Mouse (Mus musculus) erythroblast, embryonic 14.5 days (primary cell): ENCODE data around the gene Gatad2a. TPM values are rescaled to one million over a fixed set of nuclear protein-coding genes. Genes with fewer than 3 reads are reported as not detected.
"Not testable (repeated sequence)": the region's sequence is repeated elsewhere in the genome, so short reads cannot be mapped to it uniquely, and the experiment has no call there.

Experiments
- H3K27me3 ChIP-seq: 2 replicates; pipeline ENCODE4 v1.6.1; 2012; ENCODE audit warnings: inconsistent platforms; ENCODE audit not compliant: control insufficient read depth
- H3K36me3 ChIP-seq: 2 replicates; pipeline ENCODE4 v1.6.1; 2012; ENCODE audit warnings: mild to moderate bottlenecking, inconsistent platforms; ENCODE audit not compliant: control insufficient read depth
- H3K4me1 ChIP-seq: 2 replicates; pipeline ENCODE4 v1.6.1; 2012; ENCODE audit warnings: inconsistent platforms; ENCODE audit not compliant: control insufficient read depth
- H3K4me3 ChIP-seq: replicated peaks from 2 replicates; pipeline ENCODE3; 2012; ENCODE audit warnings: moderate library complexity, mild to moderate bottlenecking, inconsistent platforms
- H3K9me3 ChIP-seq: 2 replicates; pipeline ENCODE4 v1.6.1; 2012; ENCODE audit warnings: low read length, inconsistent platforms, mixed read lengths; ENCODE audit not compliant: control insufficient read depth
- GATA1 ChIP-seq: IDR thresholded peaks from 2 replicates; pipeline ENCODE4 v1.6.1; 2012; ENCODE audit warnings: low read length, inconsistent platforms, mixed read lengths
- TAL1 ChIP-seq: IDR thresholded peaks from 3 replicates; pipeline ENCODE4 v1.6.1; 2012; ENCODE audit warnings: low read length, inconsistent platforms, mixed read lengths
- polyA plus RNA-seq: library from polyadenylated mRNA; stranded (reverse); fragments of >175 nt; gene quantifications from 2 replicates; pipeline ENCODE4 v1.2.3, GENCODE M21; 2012

Gatad2a gene
- polyA plus RNA-seq, 1 experiment: 5.9 TPM

- Histone ChIP-seq H3K4me3 (no peak overlapping the region), H3K9me3 (no peaks in the 10 kb centered on the region), H3K4me1 (peaks cover 25% of the 10 kb centered on the region), H3K36me3 (peaks cover 31% of the 10 kb centered on the region), H3K27me3 (no peaks in the 10 kb centered on the region)
- TF ChIP-seq GATA1: no peak
- no peak for TF ChIP-seq TAL1
These were observed 41.5 kb downstream of the Gatad2a start for GRCm38 (mm10) chr8:69954642-69955041.

GRCm38 (mm10) chr8:69954213-69954612 is 42.0 kb downstream of the Gatad2a start:
- peaks cover 22% of the 10 kb centered on the region for H3K4me1 ChIP-seq
- no peaks in the 10 kb centered on the region for H3K27me3 ChIP-seq
- no peaks in the 10 kb centered on the region for H3K9me3 ChIP-seq
- peaks cover 32% of the 10 kb centered on the region for H3K36me3 ChIP-seq
- H3K4me3 ChIP-seq: no peak overlapping the region
- TF ChIP-seq TAL1: no peak
- no peak for TF ChIP-seq GATA1

GRCm38 (mm10) chr8:69950300-69950699 is 45.9 kb downstream of the Gatad2a start:
- H3K9me3 ChIP-seq: no peaks in the 10 kb centered on the region
- H3K36me3 ChIP-seq: peaks cover 61% of the 10 kb centered on the region
- H3K4me3 ChIP-seq: no peak overlapping the region
- peaks cover 13% of the 10 kb centered on the region for H3K4me1 ChIP-seq
- TF ChIP-seq GATA1: no peak
- TF ChIP-seq TAL1: no peak
- H3K27me3 ChIP-seq: no peaks in the 10 kb centered on the region

GRCm38 (mm10) chr8:69942495-69942894 is 53.7 kb downstream of the Gatad2a start:
- H3K4me1 ChIP-seq: peaks cover 33% of the 10 kb centered on the region
- H3K9me3 ChIP-seq, H3K27me3 ChIP-seq, H3K4me3 ChIP-seq: not testable (repeated sequence)
- H3K36me3 ChIP-seq: peaks cover 67% of the 10 kb centered on the region

- H3K27me3 ChIP-seq: no peaks in the 10 kb centered on the region
- peaks cover 40% of the 10 kb centered on the region for H3K4me1 ChIP-seq
- no peak overlapping the region for H3K4me3 ChIP-seq
- peaks cover 66% of the 10 kb centered on the region for H3K36me3 ChIP-seq
- no peak for TF ChIP-seq TAL1
- TF ChIP-seq GATA1: no peak
- no peaks in the 10 kb centered on the region for H3K9me3 ChIP-seq
These were observed 55.8 kb downstream of the Gatad2a start for GRCm38 (mm10) chr8:69940386-69940785.

- H3K36me3 ChIP-seq: peaks cover 70% of the 10 kb centered on the region
- H3K4me3 ChIP-seq: no peak overlapping the region
- no peak for TF ChIP-seq TAL1
- no peak for TF ChIP-seq GATA1
- H3K9me3 ChIP-seq: no peaks in the 10 kb centered on the region
- H3K4me1 ChIP-seq: peaks cover 38% of the 10 kb centered on the region
- no peaks in the 10 kb centered on the region for H3K27me3 ChIP-seq
These were observed 56.6 kb downstream of the Gatad2a start for GRCm38 (mm10) chr8:69939633-69940032.

GRCm38 (mm10) chr8:69938245-69938982 is 57.8 kb downstream of the Gatad2a start:
- TF ChIP-seq TAL1: no peak
- no peak for TF ChIP-seq GATA1
- H3K36me3 ChIP-seq: peaks cover 72% of the 10 kb centered on the region

GRCm38 (mm10) chr8:69937466-69937865 is 58.7 kb downstream of the Gatad2a start:
- Histone ChIP-seq H3K27me3 (no peaks in the 10 kb centered on the region), H3K9me3 (no peaks in the 10 kb centered on the region), H3K36me3 (peaks cover 74% of the 10 kb centered on the region), H3K4me3 (no peak overlapping the region), H3K4me1 (peaks cover 28% of the 10 kb centered on the region)
- TF ChIP-seq TAL1 (no peak), GATA1 (no peak)

More at GRCm38 (mm10) chr8:69938245-69938982, 57.8 kb downstream of the Gatad2a start:
- Histone ChIP-seq H3K4me3 (no peak overlapping the region), H3K4me1 (peaks cover 32% of the 10 kb centered on the region), H3K9me3 (no peaks in the 10 kb centered on the region), H3K27me3 (no peaks in the 10 kb centered on the region)

- Histone ChIP-seq H3K4me1 (peaks cover 28% of the 10 kb centered on the region), H3K27me3 (no peaks in the 10 kb centered on the region), H3K36me3 (peaks cover 74% of the 10 kb centered on the region), H3K4me3 (no peak overlapping the region), H3K9me3 (no peaks in the 10 kb centered on the region)
- no peak for TF ChIP-seq GATA1
- no peak for TF ChIP-seq TAL1
These were observed 60.0 kb downstream of the Gatad2a start for GRCm38 (mm10) chr8:69936050-69936794.
